ENCODE assay signal across 8 mouse cellular contexts in the genomic region with DNA sequence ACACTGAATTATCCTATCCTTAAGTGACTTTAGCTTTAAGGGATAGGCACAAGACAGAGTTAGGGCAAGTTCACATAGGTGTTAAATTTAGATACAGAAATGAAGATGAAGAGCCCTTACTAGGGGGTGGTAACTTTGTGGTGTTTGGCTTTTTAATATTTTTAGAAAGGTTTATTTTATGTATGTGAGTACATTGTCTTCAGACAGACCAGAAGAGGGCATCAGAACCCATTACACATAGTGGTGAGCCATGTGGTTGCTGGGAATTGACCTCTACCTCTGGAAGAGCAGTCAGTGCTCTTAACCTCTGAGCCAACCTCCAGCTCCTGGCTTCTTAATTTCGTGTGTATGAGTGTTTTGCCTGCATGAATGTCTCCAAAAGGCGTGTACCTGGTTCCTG. TPM values are rescaled to one million over a fixed set of nuclear protein-coding genes. Genes with fewer than 3 reads are reported as not detected.
A peak's percentile ranks its signal among the peaks of the same experiment; 100 is the strongest.
DNase-seq lines count a peak whose midpoint lies in the region; ATAC-seq and TF ChIP-seq lines count a peak whose summit lies in the region.

No protein-coding gene starts in this region.

- WGBS in embryonic facial prominence, embryonic 14.5 days, result 62% methylated on average over 2 of the region's 2 CpGs
- WGBS in neural tube, embryonic 15.5 days, result 69% methylated on average over 2 of the region's 2 CpGs

- intact Hi-C loops in left cerebral cortex, adult 2 months (cut with DNase I), result loop anchor here (5.0 kb wide), 2 partner anchors 495 to 1345 kb away; a partner anchor contains a TSS
- intact Hi-C loops in left cerebral cortex, postnatal 36 days (cut with DNase I), result loop anchor here (10.0 kb wide), 1 partner anchor 498 kb away; a partner anchor contains a TSS
- intact Hi-C loops in left cerebral cortex, postnatal 4 days (cut with DNase I), result no loop called here
- intact Hi-C loops in left cerebral cortex, postnatal 25 days (cut with DNase I), result no loop called here

- peak; percentile 6 for TF ChIP-seq CTCF in left cerebral cortex, adult 2 months (IDR thresholded peaks at IDR 0.05)

- H3K4me2 ChIP-seq in embryonic facial prominence, embryonic 14.5 days (ENCODE audit: low read depth, low read length), result peak overlapping the region; percentile 87
- H3K4me2 ChIP-seq in neural tube, embryonic 15.5 days, result peak overlapping the region; percentile 68

- peaks cover 21% of the 10 kb centered on the region for H3K4me1 ChIP-seq in embryonic facial prominence, embryonic 14.5 days (ENCODE audit: control insufficient read depth, insufficient read depth, low read length)
- peaks cover 23% of the 10 kb centered on the region for H3K4me1 ChIP-seq in neural tube, embryonic 15.5 days

- no peak for DNase-seq in left cerebral cortex, adult 2 months (ENCODE audit: extremely low spot score in 1 of 2, low spot score in 2 of 2)
- no peak for DNase-seq in left cerebral cortex, postnatal 36 days (ENCODE audit: low spot score in 2 of 2)
- DNase-seq in embryonic facial prominence, embryonic 14.5 days (ENCODE audit: low spot score), result no peak
- peak; percentile 4 to 23 for DNase-seq in kidney, postnatal 36 days
- no peak for DNase-seq in gastrocnemius, adult 8-10 months (ENCODE audit: low spot score in 2 of 2)
- no peak for DNase-seq in left cerebral cortex, postnatal 4 days
- no peak for DNase-seq in left cerebral cortex, postnatal 25 days (ENCODE audit: low spot score in 2 of 2)

- H3K27me3 ChIP-seq in embryonic facial prominence, embryonic 14.5 days (replicated peaks; ENCODE audit: control insufficient read depth, insufficient read depth, low read length), result no peaks in the 10 kb centered on the region
- H3K27me3 ChIP-seq in neural tube, embryonic 15.5 days (replicated peaks), result no peaks in the 10 kb centered on the region

- 0 out of 2 replicates have a peak overlapping the region, but pooled peaks have one; percentile 10 for H3K9ac ChIP-seq in embryonic facial prominence, embryonic 14.5 days (ENCODE audit: low read depth, low read length)
- H3K9ac ChIP-seq in neural tube, embryonic 15.5 days (replicated peaks), result no peak overlapping the region

- no peak for ATAC-seq in embryonic facial prominence, embryonic 14.5 days (ENCODE audit: low read depth)
- no peak for ATAC-seq in neural tube, embryonic 15.5 days (ENCODE audit: low FRiP score)

- H3K4me3 ChIP-seq in left cerebral cortex, adult 2 months, result no peak overlapping the region
- H3K4me3 ChIP-seq in embryonic facial prominence, embryonic 14.5 days (ENCODE audit: low read depth, low read length), result peak overlapping the region; percentile 58
- peak overlapping the region; percentile 85 for H3K4me3 ChIP-seq in neural tube, embryonic 15.5 days (replicated peaks)

- H3K36me3 ChIP-seq in embryonic facial prominence, embryonic 14.5 days (ENCODE audit: control insufficient read depth, insufficient read depth, low read length), result peaks cover 24% of the 10 kb centered on the region
- H3K36me3 ChIP-seq in neural tube, embryonic 15.5 days, result peaks cover 12% of the 10 kb centered on the region

- H3K27ac ChIP-seq in left cerebral cortex, adult 2 months, result no peak overlapping the region
- H3K27ac ChIP-seq in embryonic facial prominence, embryonic 14.5 days (replicated peaks; ENCODE audit: low read depth, low read length), result no peak overlapping the region
- H3K27ac ChIP-seq in neural tube, embryonic 15.5 days (replicated peaks), result no peak overlapping the region

- no peaks in the 10 kb centered on the region for H3K9me3 ChIP-seq in embryonic facial prominence, embryonic 14.5 days (ENCODE audit: control insufficient read depth, low read length)
- no peaks in the 10 kb centered on the region for H3K9me3 ChIP-seq in neural tube, embryonic 15.5 days (replicated peaks)

RNA-seq across cellular contexts. Expression of a gene that starts 1.4 kb away (rescaled TPM):
- total RNA-seq in left cerebral cortex, adult 2 months (2021), result 10 to 100 TPM; 14.4 to 15.6 TPM
- total RNA-seq in left cerebral cortex, postnatal 36 days (2021), result 10 to 100 TPM; 13.6 to 18.7 TPM
- polyA plus RNA-seq in embryonic facial prominence, embryonic 14.5 days (2014; fragmentation: Nextera tagmentation; extraction: Ambion mirVana), result 10.1 and 10.7 TPM in 2 replicates
- 25.5 and 33.0 TPM in 2 replicates for polyA plus RNA-seq in neural tube, embryonic 15.5 days (2015; fragmentation: Nextera tagmentation; extraction: Ambion mirVana)
- total RNA-seq in gastrocnemius, adult 8-10 months (2022), result 1 to 10 TPM; 3.9 to 7.2 (median 5.7) TPM
- 10 to 100 TPM; 11.9 to 15.9 TPM for total RNA-seq in left cerebral cortex, postnatal 4 days (2021)
- 10 to 100 TPM; 12.8 to 13.1 TPM for total RNA-seq in left cerebral cortex, postnatal 25 days (2021)

RNA-seq across cellular contexts. Expression of a gene that starts 1.5 kb away (rescaled TPM):
- 10 to 100 TPM; 18.2 to 22.3 TPM for total RNA-seq in left cerebral cortex, adult 2 months (2021)
- total RNA-seq in left cerebral cortex, postnatal 36 days (2021), result 10 to 100 TPM; 19.2 to 22.1 TPM
- polyA plus RNA-seq in embryonic facial prominence, embryonic 14.5 days (2014; fragmentation: Nextera tagmentation; extraction: Ambion mirVana), result 101 and 110 TPM in 2 replicates
- 48.7 and 59.4 TPM in 2 replicates for polyA plus RNA-seq in neural tube, embryonic 15.5 days (2015; fragmentation: Nextera tagmentation; extraction: Ambion mirVana)
- total RNA-seq in gastrocnemius, adult 8-10 months (2022), result 10 to 100 TPM; 14.5 to 17.0 (median 16.1) TPM
- total RNA-seq in left cerebral cortex, postnatal 4 days (2021), result 10 to 100 TPM; 24.3 to 26.0 TPM
- total RNA-seq in left cerebral cortex, postnatal 25 days (2021), result 10 to 100 TPM; 20.8 to 21.8 TPM

RNA-seq across cellular contexts. Expression of a gene that starts 16.9 kb away (rescaled TPM):
- 10 to 100 TPM; 31.3 to 36.5 TPM for total RNA-seq in left cerebral cortex, adult 2 months (2021)
- total RNA-seq in left cerebral cortex, postnatal 36 days (2021), result 10 to 100 TPM; 24.1 to 27.1 TPM
- 13.6 and 15.9 TPM in 2 replicates for polyA plus RNA-seq in embryonic facial prominence, embryonic 14.5 days (2014; fragmentation: Nextera tagmentation; extraction: Ambion mirVana)
- polyA plus RNA-seq in neural tube, embryonic 15.5 days (2015; fragmentation: Nextera tagmentation; extraction: Ambion mirVana), result 11.0 and 12.3 TPM in 2 replicates
- 10 to 100 TPM; 66.7 to 76.1 (median 74.5) TPM for total RNA-seq in gastrocnemius, adult 8-10 months (2022)
- 10 to 100 TPM; 15.4 to 20.9 TPM for total RNA-seq in left cerebral cortex, postnatal 4 days (2021)
- total RNA-seq in left cerebral cortex, postnatal 25 days (2021), result 10 to 100 TPM; 22.3 to 31.7 TPM

Comparison
In these comparisons a context has a peak if more than half of its experiments do, and no peak if none do; other contexts are left out.
1. intact Hi-C loops: an anchor here in left cerebral cortex, adult 2 months (5.0 kb wide) and left cerebral cortex, postnatal 36 days (10.0 kb wide); none called in left cerebral cortex, postnatal 4 days and left cerebral cortex, postnatal 25 days.
2. DNase-seq: peak in kidney, postnatal 36 days (2 of 2); none in left cerebral cortex, adult 2 months (0 of 2), left cerebral cortex, postnatal 36 days (0 of 2), embryonic facial prominence, embryonic 14.5 days (single experiment), gastrocnemius, adult 8-10 months (0 of 2), left cerebral cortex, postnatal 4 days (single experiment) and left cerebral cortex, postnatal 25 days (0 of 2).